Mouse (Mus musculus) naive thymus-derived CD4-positive, alpha-beta T cell, adult 2 months (primary cell): ENCODE measurements at regions not wholly inside any gene's neighbourhood (a gene's known extent, or its start where the extent isn't known, plus 50 kb on each side); places are given as distances from the start of the nearest gene placed in this dataset.

ENCODE experiments used
- DNase-seq: peaks from one replicate; pipeline ENCODE4 v3.0.0-alpha.2; 2011; ENCODE audit warnings: low read depth

GRCm38 (mm10) chr12:12819746-12820145 lies 122.0 kb downstream of the Mycn start:
- no peak for DNase-seq

DNA sequence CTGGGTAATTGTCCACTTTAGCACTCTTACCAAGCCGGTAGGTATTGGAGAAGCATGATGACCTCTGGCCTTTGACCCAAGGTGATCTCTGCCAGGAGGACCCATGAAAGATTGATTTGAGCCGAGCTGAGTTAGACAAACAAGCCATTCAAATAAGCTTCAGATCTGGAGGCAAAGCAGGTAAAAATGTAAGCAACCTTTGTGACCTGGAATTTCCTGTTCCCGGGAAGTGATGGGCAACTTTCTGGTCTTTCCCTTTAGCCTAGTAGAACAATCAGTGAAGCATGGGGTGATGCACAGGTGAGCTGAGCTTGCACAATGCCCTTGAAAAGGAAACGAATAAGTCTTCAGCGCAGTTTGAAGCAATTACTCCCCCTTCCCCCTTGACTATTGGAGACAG lies 127.0 kb downstream of the Mycn start:
- DNase-seq = no peak

DNA sequence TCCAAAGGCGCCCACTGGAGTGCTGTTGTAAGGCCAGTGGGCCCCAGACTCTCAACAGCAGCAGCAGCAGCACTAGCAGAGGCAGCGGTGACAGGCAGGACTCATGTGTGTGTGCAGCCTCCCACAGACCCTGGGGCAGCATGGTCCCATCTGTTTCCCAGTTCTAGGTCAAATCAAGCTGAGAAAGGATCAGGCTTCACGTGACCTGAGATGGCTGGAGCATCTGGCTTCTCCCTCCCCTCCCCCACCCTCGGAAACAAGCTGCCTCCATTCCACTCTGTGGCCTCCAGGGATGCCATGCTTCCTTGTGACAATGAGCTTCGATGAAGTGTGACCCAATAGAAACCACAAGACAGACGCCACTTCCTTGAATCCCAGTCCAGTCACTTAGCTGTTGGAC lies 128.8 kb downstream of the Mycn start:
- DNase-seq = no peak

- no peak for DNase-seq
Measured at GRCm38 (mm10) chr12:12810943-12811342, 130.8 kb downstream of the Mycn start.

GRCm38 (mm10) chr12:12810159-12810885 lies 131.4 kb downstream of the Mycn start:
- no peak for DNase-seq

GRCm38 (mm10) chr12:12808120-12808519 lies 133.6 kb downstream of the Mycn start:
- no peak for DNase-seq

DNA sequence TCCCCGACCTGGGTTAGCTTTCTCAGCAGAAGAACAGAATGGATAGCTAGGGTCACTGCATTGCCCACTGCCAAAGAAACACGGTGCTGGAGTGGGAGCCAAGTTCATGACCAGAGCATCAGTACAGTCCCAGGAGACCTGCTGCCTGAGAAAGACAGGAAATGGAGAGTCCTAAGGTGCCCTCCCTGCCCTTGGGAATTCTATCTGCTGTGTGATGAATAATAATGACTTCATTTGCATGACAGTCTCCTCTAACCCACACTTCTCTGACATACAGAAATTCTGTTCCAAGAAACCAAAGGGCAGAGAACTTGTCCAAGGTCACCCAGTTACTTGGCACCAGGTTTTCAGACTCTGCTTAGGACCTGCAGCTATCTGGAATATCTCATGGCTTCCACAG lies 138.1 kb downstream of the Mycn start:
- no peak for DNase-seq

GRCm38 (mm10) chr12:12802396-12802795 lies 139.3 kb downstream of the Mycn start:
- DNase-seq = no peak

DNA sequence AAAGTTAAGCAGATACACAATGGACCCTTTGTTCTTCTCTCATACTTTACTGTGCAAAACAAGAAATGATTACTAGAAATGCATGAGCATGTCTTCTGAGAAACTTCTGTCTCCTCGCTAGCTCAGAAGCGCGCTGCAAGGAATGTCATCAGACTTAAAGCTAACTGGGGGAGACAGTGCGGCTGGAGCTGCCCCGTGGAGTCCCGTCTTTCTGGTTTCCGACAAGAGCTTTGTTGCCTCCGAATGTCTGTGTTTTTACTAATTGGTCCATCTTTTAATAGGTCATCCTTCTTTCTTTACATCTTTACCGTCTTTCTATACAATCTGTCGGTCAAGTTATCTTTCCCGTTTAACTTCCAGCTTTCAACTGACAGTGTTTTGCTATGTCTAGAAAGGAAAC lies 140.0 kb downstream of the Mycn start:
- no peak for DNase-seq

DNA sequence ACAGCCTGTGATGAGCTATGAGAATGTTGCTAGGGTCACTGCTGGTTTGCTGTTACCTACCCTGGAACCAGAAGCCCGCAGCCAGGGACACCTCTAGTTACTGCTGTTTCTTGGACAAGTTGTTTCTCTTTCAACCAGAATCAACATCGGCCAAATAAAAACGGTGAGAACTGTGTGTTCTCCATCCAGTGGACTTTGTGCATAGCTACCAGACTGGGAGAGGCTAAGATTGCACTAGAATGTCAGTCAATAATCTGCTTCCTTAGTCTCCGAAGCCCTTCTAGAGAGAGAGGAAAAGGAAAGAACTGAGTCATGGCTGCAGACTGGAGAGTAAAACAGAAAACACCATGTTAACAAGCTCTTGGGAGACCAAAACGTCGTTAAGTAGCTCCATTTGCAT lies 141.6 kb downstream of the Mycn start:
- no peak for DNase-seq

DNA sequence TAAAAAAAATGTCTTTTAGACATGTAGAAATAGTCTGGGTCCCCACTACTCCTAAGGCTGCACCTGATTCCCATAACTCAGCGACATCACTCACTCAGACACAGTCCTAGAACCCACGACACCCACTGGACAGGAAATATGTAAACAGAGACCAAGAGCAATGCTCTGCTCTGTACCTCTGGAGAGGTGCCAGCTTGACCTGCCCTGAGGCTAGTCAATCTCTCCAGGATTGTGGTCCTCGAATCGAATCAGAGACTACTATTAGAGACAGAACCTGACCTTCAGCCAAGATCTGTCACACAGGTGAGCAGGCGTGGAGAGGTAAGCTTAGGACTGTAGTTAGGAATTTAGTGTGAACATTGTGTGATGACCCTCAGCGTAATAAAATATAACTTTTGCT lies 152.7 kb downstream of the Mycn start:
- DNase-seq = no peak

GRCm38 (mm10) chr12:12788263-12788852 lies 153.4 kb downstream of the Mycn start:
- no peak for DNase-seq

DNA sequence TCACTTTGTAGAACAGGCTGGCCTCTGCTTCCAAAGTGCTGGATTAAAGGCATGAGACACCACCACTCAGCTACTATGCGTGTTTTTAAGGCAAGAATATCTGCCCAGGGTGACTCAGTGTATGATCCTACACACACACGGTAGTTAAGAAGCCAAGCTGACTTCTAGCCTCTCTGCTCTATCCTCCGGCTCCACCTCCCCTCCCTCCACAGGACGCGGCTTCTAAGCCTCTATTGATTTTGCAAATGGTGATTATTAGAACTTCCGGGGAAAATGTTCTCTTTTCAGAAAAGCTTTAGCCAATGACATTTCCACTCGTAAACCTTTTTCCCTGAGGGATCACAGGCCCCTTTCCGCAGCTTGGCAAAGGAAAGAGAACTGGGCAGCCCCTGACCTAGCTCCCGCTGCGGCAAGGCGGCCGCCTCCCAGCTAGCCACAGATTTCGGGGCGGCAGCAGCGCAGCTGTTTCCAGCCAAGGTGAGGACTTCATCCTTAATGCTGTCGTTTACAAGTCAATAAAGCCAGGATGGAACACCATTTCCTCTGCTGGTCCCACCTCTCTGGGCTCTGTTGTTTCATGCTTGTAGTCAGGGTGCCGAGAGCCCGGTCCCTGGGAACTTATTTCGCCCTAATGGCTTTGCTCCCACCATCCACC lies 154.0 kb downstream of the Mycn start:
- DNase-seq = no peak

- no peak for DNase-seq
Measured at GRCm38 (mm10) chr12:12787161-12787560, 154.6 kb downstream of the Mycn start.

- DNase-seq = no peak
Measured at GRCm38 (mm10) chr12:12783699-12784605, 157.8 kb downstream of the Mycn start.

GRCm38 (mm10) chr12:12781526-12781925 lies 160.2 kb downstream of the Mycn start:
- DNase-seq = no peak

- no peak for DNase-seq
Measured at GRCm38 (mm10) chr12:12778563-12779256, 163.0 kb downstream of the Mycn start.

- no peak for DNase-seq
Measured at GRCm38 (mm10) chr12:12777422-12777821, 164.3 kb downstream of the Mycn start.

DNA sequence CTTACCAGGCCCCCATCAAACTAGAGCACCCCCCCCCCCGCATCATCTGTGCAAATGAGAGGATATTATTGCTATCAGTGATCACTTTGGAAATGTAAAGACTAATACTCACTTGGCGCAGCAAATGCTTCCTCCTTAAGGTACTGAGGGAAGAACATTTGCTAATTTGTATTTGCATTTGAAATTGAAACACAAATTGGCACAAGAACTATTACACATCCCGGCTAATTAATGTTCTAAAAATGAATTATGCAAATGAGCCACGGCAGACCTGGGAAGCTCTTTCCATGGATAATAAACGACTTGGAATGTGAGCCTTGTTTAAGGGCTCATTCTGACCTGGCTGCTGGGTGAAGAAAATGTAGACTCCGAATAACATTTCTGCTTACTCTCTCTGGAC lies 164.9 kb downstream of the Mycn start:
- no peak for DNase-seq

DNA sequence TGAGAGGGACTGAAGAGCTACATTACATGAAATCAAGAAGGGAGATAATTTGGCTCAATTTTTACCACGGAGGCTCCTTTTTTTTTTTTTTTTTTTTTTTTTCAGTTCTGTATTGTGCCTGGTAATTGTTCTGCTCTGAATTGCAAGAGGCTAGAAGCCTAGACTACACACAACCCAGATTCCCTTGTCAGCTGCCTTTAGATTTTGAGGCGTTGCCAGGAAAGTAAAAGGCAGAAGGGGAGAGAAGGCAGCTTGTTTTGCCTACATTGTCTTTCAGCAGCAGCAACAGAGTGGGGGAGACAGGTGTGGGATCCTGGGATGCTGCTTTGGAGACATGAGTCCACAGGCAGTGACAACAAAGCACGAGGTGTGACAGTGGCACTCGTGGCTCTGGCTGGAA lies 170.7 kb downstream of the Mycn start:
- no peak for DNase-seq

- no peak for DNase-seq
Measured at GRCm38 (mm10) chr12:12766510-12767304, 175.0 kb downstream of the Mycn start.
